Mouse (Mus musculus) ovary, postnatal 10 days (tissue): ENCODE measurements around the gene Astn1.

Experiments used
- DNase-seq: peaks from one replicate; pipeline ENCODE4 v3.0.0; 2022; ENCODE audit warnings: low spot score

Astn1 gene

GRCm38 (mm10) chr1:158516558-158516957 is 154.5 kb downstream of the Astn1 start:
- DNase-seq: no peak

- no peak for DNase-seq
Observed at GRCm38 (mm10) chr1:158536195-158536594, 174.1 kb downstream of the Astn1 start.

- no peak for DNase-seq
Observed at GRCm38 (mm10) chr1:158536867-158537266, 174.8 kb downstream of the Astn1 start.

- DNase-seq: no peak
Observed at GRCm38 (mm10) chr1:158545095-158545494, 183.0 kb downstream of the Astn1 start.

- no peak for DNase-seq
Observed at GRCm38 (mm10) chr1:158546513-158546912, 184.4 kb downstream of the Astn1 start.

GRCm38 (mm10) chr1:158547592-158548211 is 185.6 kb downstream of the Astn1 start:
- DNase-seq: no peak

- DNase-seq: no peak
Observed at GRCm38 (mm10) chr1:158548319-158548718, 186.2 kb downstream of the Astn1 start.

- no peak for DNase-seq
Observed at GRCm38 (mm10) chr1:158549616-158550015, 187.5 kb downstream of the Astn1 start.

GRCm38 (mm10) chr1:158551951-158552350 is 189.9 kb downstream of the Astn1 start:
- DNase-seq: no peak

GRCm38 (mm10) chr1:158553341-158553740 is 191.3 kb downstream of the Astn1 start:
- DNase-seq: no peak

- no peak for DNase-seq
Observed at GRCm38 (mm10) chr1:158554020-158554505, 192.0 kb downstream of the Astn1 start.

- no peak for DNase-seq
Observed at GRCm38 (mm10) chr1:158573168-158573567, 211.1 kb downstream of the Astn1 start.

- DNase-seq: no peak
Observed at GRCm38 (mm10) chr1:158573597-158573996, 211.5 kb downstream of the Astn1 start.

- no peak for DNase-seq
Observed at GRCm38 (mm10) chr1:158575997-158576396, 213.9 kb downstream of the Astn1 start.

- DNase-seq: no peak
Observed at GRCm38 (mm10) chr1:158581806-158582205, 219.7 kb downstream of the Astn1 start.

- no peak for DNase-seq
Observed at GRCm38 (mm10) chr1:158588903-158589302, 226.8 kb downstream of the Astn1 start.

- DNase-seq: peak; percentile 21
Observed at GRCm38 (mm10) chr1:158596726-158597448, 234.8 kb downstream of the Astn1 start.

- DNase-seq: no peak
Observed at GRCm38 (mm10) chr1:158597996-158598395, 235.9 kb downstream of the Astn1 start.

- DNase-seq: no peak
Observed at GRCm38 (mm10) chr1:158599435-158599834, 237.4 kb downstream of the Astn1 start.

GRCm38 (mm10) chr1:158603056-158603455 is 241.0 kb downstream of the Astn1 start:
- DNase-seq: no peak

- DNase-seq: no peak
Observed at GRCm38 (mm10) chr1:158604149-158604548, 242.1 kb downstream of the Astn1 start.

- DNase-seq: no peak
Observed at GRCm38 (mm10) chr1:158605597-158605996, 243.5 kb downstream of the Astn1 start.

GRCm38 (mm10) chr1:158606324-158606723 is 244.3 kb downstream of the Astn1 start:
- DNase-seq: no peak

- no peak for DNase-seq
Observed at GRCm38 (mm10) chr1:158607201-158607600, 245.1 kb downstream of the Astn1 start.
